Mouse (Mus musculus): ENCODE measurements around the gene Ankrd23. TPM values are rescaled to one million over a fixed set of nuclear protein-coding genes. Genes with fewer than 3 reads are reported as not detected.

The Ankrd23 gene
- polyA plus RNA-seq, 1 experiment: 1.1 TPM

- Histone ChIP-seq H3ac (ENCODE audit: control insufficient read depth, insufficient read length, low read depth) (no peak overlapping the region), H3K36me3 (ENCODE audit: control insufficient read depth, insufficient read depth) (peaks cover 4% of the 10 kb centered on the region), H3K27me3 (ENCODE audit: control insufficient read depth, insufficient read depth, insufficient read length) (no peaks in the 10 kb centered on the region), H3K79me3 (ENCODE audit: low read depth) (no peaks in the 10 kb centered on the region), H3K79me2 (ENCODE audit: control insufficient read depth, insufficient read depth) (no peaks in the 10 kb centered on the region), H3K4me3 (ENCODE audit: insufficient read depth, poor library complexity, severe bottlenecking) (no peak overlapping the region)
- no peak for TF ChIP-seq FOSL1 (IDR thresholded peaks at IDR 0.05; ENCODE audit: insufficient read depth, low read length, poor library complexity, severe bottlenecking)
- TF ChIP-seq CEBPB (IDR thresholded peaks at IDR 0.05; ENCODE audit: low read depth): no peak
- TF ChIP-seq USF1 (IDR thresholded peaks at IDR 0.05; ENCODE audit: low read depth): no peak
- TF ChIP-seq MYOG (IDR thresholded peaks at IDR 0.05; ENCODE audit: control insufficient read depth, extremely low read depth, insufficient read length): no peak
- no peak for TF ChIP-seq MAX (IDR thresholded peaks at IDR 0.05)
- no peak for TF ChIP-seq MYOD1 (IDR thresholded peaks at IDR 0.05; ENCODE audit: control insufficient read depth, insufficient read length, low read depth)
- TF ChIP-seq CTCF (IDR thresholded peaks at IDR 0.05; ENCODE audit: control insufficient read depth, insufficient read depth, insufficient read length): no peak
Observed at GRCm38 (mm10) chr1:36529274-36529673, 7.4 kb downstream of the Ankrd23 start.

- H3K36me3 ChIP-seq (ENCODE audit: control insufficient read depth, insufficient read depth): peaks cover 11% of the 10 kb centered on the region
- no peaks in the 10 kb centered on the region for H3K79me3 ChIP-seq (ENCODE audit: low read depth)
- no peaks in the 10 kb centered on the region for H3K27me3 ChIP-seq (ENCODE audit: control insufficient read depth, insufficient read depth, insufficient read length)
- no peak overlapping the region for H3K4me3 ChIP-seq (ENCODE audit: insufficient read depth, poor library complexity, severe bottlenecking)
- no peak overlapping the region for H3ac ChIP-seq (ENCODE audit: control insufficient read depth, insufficient read length, low read depth)
- no peaks in the 10 kb centered on the region for H3K79me2 ChIP-seq (ENCODE audit: control insufficient read depth, insufficient read depth)
- no peak for TF ChIP-seq MYOD1 (IDR thresholded peaks at IDR 0.05; ENCODE audit: control insufficient read depth, insufficient read length, low read depth)
- no peak for TF ChIP-seq FOSL1 (IDR thresholded peaks at IDR 0.05; ENCODE audit: insufficient read depth, low read length, poor library complexity, severe bottlenecking)
- no peak for TF ChIP-seq USF1 (IDR thresholded peaks at IDR 0.05; ENCODE audit: low read depth)
- no peak for TF ChIP-seq MAX (IDR thresholded peaks at IDR 0.05)
- no peak for TF ChIP-seq CTCF (IDR thresholded peaks at IDR 0.05; ENCODE audit: control insufficient read depth, insufficient read depth, insufficient read length)
- TF ChIP-seq CEBPB (IDR thresholded peaks at IDR 0.05; ENCODE audit: low read depth): no peak
- no peak for TF ChIP-seq MYOG (IDR thresholded peaks at IDR 0.05; ENCODE audit: control insufficient read depth, extremely low read depth, insufficient read length)
Observed at GRCm38 (mm10) chr1:36528351-36528750, 8.3 kb downstream of the Ankrd23 start.

- Histone ChIP-seq H3K79me2 (ENCODE audit: control insufficient read depth, insufficient read depth) (no peaks in the 10 kb centered on the region), H3K27me3 (ENCODE audit: control insufficient read depth, insufficient read depth, insufficient read length) (no peaks in the 10 kb centered on the region), H3K4me3 (ENCODE audit: insufficient read depth, poor library complexity, severe bottlenecking) (no peak overlapping the region), H3ac (ENCODE audit: control insufficient read depth, insufficient read length, low read depth) (no peak overlapping the region), H3K79me3 (ENCODE audit: low read depth) (no peaks in the 10 kb centered on the region), H3K36me3 (ENCODE audit: control insufficient read depth, insufficient read depth) (peaks cover 19% of the 10 kb centered on the region)
- TF ChIP-seq USF1 (IDR thresholded peaks at IDR 0.05; ENCODE audit: low read depth) (no peak), MYOG (IDR thresholded peaks at IDR 0.05; ENCODE audit: control insufficient read depth, extremely low read depth, insufficient read length) (no peak), FOSL1 (IDR thresholded peaks at IDR 0.05; ENCODE audit: insufficient read depth, low read length, poor library complexity, severe bottlenecking) (no peak), MYOD1 (IDR thresholded peaks at IDR 0.05; ENCODE audit: control insufficient read depth, insufficient read length, low read depth) (no peak), MAX (IDR thresholded peaks at IDR 0.05) (no peak), CTCF (IDR thresholded peaks at IDR 0.05; ENCODE audit: control insufficient read depth, insufficient read depth, insufficient read length) (no peak), CEBPB (IDR thresholded peaks at IDR 0.05; ENCODE audit: low read depth) (no peak)
Observed at GRCm38 (mm10) chr1:36526903-36527302, 9.8 kb downstream of the Ankrd23 start.

- H3K4me3 ChIP-seq (ENCODE audit: insufficient read depth, poor library complexity, severe bottlenecking): no peak overlapping the region
- no peak overlapping the region for H3ac ChIP-seq (ENCODE audit: control insufficient read depth, insufficient read length, low read depth)
- no peaks in the 10 kb centered on the region for H3K27me3 ChIP-seq (ENCODE audit: control insufficient read depth, insufficient read depth, insufficient read length)
- H3K36me3 ChIP-seq (ENCODE audit: control insufficient read depth, insufficient read depth): peaks cover 27% of the 10 kb centered on the region
- no peaks in the 10 kb centered on the region for H3K79me2 ChIP-seq (ENCODE audit: control insufficient read depth, insufficient read depth)
- no peaks in the 10 kb centered on the region for H3K79me3 ChIP-seq (ENCODE audit: low read depth)
- TF ChIP-seq MAX (IDR thresholded peaks at IDR 0.05): no peak
- no peak for TF ChIP-seq FOSL1 (IDR thresholded peaks at IDR 0.05; ENCODE audit: insufficient read depth, low read length, poor library complexity, severe bottlenecking)
- no peak for TF ChIP-seq CEBPB (IDR thresholded peaks at IDR 0.05; ENCODE audit: low read depth)
- no peak for TF ChIP-seq CTCF (IDR thresholded peaks at IDR 0.05; ENCODE audit: control insufficient read depth, insufficient read depth, insufficient read length)
- TF ChIP-seq MYOD1 (IDR thresholded peaks at IDR 0.05; ENCODE audit: control insufficient read depth, insufficient read length, low read depth): no peak
- no peak for TF ChIP-seq USF1 (IDR thresholded peaks at IDR 0.05; ENCODE audit: low read depth)
- TF ChIP-seq MYOG (IDR thresholded peaks at IDR 0.05; ENCODE audit: control insufficient read depth, extremely low read depth, insufficient read length): no peak
Observed at GRCm38 (mm10) chr1:36525774-36526173, 10.9 kb downstream of the Ankrd23 start.

DNA sequence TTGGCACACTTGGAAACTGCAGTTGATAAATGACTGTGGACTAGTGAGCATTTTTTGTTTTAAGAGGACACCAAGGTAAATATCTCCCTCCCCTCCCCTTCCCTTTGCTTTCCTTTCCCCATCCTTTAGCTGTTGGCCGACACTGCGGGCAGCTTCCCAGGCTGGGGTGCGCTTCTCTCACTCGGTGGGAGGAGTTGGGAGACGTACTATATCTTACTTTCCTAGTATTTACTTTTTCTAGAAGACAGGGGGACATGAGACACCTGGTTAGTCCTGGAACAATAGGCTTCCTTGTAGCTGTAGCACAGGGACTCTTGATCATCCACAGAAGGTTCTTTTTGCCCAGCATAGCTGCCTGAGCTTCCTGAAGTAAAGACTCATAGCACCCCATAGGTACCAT, 12.6 kb downstream of the Ankrd23 start:
- TF ChIP-seq MYOG (IDR thresholded peaks at IDR 0.05; ENCODE audit: control insufficient read depth, extremely low read depth, insufficient read length) (no peak), CEBPB (IDR thresholded peaks at IDR 0.05; ENCODE audit: low read depth) (no peak), USF1 (IDR thresholded peaks at IDR 0.05; ENCODE audit: low read depth) (no peak), MAX (IDR thresholded peaks at IDR 0.05) (no peak), FOSL1 (IDR thresholded peaks at IDR 0.05; ENCODE audit: insufficient read depth, low read length, poor library complexity, severe bottlenecking) (no peak), CTCF (IDR thresholded peaks at IDR 0.05; ENCODE audit: control insufficient read depth, insufficient read depth, insufficient read length) (no peak), MYOD1 (IDR thresholded peaks at IDR 0.05; ENCODE audit: control insufficient read depth, insufficient read length, low read depth) (no peak)
- no peak overlapping the region for H3K4me3 ChIP-seq (ENCODE audit: insufficient read depth, poor library complexity, severe bottlenecking)
- no peak overlapping the region for H3ac ChIP-seq (ENCODE audit: control insufficient read depth, insufficient read length, low read depth)
- no peaks in the 10 kb centered on the region for H3K27me3 ChIP-seq (ENCODE audit: control insufficient read depth, insufficient read depth, insufficient read length)
- no peaks in the 10 kb centered on the region for H3K79me2 ChIP-seq (ENCODE audit: control insufficient read depth, insufficient read depth)
- peaks cover 27% of the 10 kb centered on the region for H3K36me3 ChIP-seq (ENCODE audit: control insufficient read depth, insufficient read depth)
- H3K79me3 ChIP-seq (ENCODE audit: low read depth): no peaks in the 10 kb centered on the region
